Mouse (Mus musculus): ENCODE data around the gene Psmd7.

DNA sequence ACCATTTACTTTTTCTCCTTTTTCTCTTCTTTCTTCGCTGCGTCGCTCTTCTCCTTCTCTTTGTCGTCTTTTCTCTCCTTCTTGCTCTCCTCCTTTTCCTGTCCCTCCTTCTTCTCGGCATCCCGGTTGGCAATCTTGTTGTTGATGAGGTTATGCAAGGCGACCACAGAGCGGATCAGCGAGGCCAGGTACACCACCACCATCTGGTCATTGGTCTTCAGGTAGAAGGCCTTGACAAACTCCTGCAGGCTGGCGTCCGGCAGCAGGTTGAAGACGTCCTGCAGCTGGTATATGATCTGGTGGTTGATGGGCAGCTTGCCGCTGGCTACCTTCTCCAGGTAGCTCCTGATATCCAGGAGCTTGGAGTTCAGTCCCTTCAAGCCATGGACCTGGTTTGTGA is 7.4 kb downstream of the Psmd7 start:
- no peak for TF ChIP-seq CTCF (IDR thresholded peaks at IDR 0.05)
- no peak for TF ChIP-seq POLR2A (IDR thresholded peaks at IDR 0.05; ENCODE audit: insufficient read depth, low read depth, low read length)
- TF ChIP-seq EP300 (IDR thresholded peaks at IDR 0.05; ENCODE audit: insufficient read depth, low read depth, low read length): no peak

All from heart, adult 2 months (tissue).